Mouse (Mus musculus): ENCODE data around the gene Zfp874a.
"Not testable (repeated sequence)": the region's sequence is repeated elsewhere in the genome, so short reads cannot be mapped to it uniquely, and the experiment has no call there.

The Zfp874a gene

DNA sequence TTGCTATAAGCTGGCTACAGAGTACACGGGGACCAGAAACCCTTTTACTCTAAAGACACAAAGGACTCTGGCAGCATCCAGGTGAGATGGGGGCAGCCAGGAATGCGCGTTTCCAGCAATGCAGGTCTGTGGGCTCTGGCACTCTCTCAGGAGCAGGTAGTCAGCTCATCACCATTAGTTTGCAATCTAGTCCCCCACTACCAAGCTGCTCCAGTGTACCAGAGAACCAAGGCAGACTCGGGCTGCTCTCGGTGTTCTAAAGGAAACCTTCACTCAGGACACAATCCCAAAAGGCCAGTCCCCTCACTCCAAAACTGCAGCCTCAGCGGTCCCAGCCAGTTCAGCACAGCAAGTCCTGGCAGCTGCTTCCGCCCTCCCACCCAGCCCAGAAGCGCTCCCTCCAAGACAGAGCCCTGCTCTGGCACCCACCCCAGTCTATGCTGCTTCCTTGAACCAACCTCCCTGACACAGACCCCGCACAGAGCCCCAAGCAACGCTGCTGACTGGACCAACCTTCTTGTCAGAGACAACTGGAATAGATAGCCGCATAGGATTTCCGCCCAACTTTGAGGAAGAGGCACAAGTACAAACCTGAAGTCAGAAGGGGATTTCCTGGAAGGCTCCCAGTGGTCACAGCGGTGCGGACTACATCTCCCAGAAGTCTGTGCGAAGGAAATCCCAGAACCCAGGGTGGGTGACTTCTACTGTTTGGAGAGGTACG, 52.1 kb downstream of the Zfp874a start, which contains the start of gene Zfp429:
TSS of gene Zfp429 (minus strand) at position 637 of the 721 bp plus-strand sequence.
- DNase-seq (ENCODE audit: extremely low read depth, low read depth, low spot score) = not testable (repeated sequence)

DNA sequence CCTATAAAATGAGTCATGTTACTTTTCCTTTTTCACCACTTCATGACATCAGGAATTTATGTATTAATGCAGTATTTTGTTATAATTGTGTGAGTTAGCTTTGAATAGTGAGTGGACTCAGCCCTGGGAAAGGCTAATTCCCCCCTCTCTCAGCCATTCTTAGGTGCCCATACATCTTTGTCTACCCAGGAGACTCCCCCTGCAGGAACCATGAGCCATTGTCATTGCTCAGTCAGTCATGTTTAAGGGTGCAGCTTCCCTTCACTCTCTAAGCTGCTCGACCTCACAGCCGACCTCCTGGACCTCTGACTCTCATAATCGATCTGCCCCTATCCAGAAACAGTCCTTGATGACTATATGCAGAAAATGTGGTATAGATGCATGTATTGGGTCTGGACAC, 75.2 kb downstream of the Zfp874a start:
- DNase-seq (ENCODE audit: extremely low read depth, low read depth, low spot score) = not testable (repeated sequence)

DNA sequence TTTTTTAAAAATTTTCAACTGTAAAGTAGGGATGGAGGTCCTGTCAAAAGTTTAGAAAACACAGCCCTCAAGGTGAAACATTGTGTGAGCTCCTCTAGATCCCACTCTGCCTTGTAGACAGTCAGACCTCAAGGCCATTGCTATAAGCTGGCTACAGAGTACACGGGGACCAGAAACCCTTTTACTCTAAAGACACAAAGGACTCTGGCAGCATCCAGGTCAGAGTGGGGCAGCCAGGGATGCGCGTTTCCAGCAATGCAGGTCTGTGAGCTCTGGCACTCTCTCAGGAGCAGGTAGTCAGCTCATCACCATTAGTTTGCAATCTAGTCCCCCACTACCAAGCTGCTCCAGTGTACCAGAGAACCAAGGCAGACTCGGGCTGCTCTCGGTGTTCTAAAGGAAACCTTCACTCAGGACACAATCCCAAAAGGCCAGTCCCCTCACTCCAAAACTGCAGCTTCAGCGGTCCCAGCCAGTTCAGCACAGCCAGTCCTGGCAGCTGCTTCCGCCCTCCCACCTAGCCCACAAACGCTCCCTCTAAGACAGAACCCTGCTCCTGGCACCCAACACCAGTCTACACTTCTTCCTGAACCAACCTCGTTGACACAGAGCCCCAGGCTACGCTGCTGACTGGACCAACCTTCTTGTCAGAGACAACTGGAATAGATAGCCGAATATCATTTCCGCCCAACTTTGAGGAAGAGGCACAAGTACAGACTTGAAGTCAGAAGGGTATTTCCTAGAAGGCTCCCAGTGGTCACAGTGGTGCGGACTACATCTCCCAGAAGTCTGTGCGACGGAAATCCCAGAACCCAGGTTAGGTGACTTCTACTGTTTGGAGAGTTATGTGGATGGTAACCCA, 76.1 kb downstream of the Zfp874a start, which contains the start of the genes Gm28041 and Zfp456:
TSS of gene Gm28041 (minus strand) at position 684 of the 862 bp plus-strand sequence.
TSS of gene Zfp456 (minus strand) at position 761 of the 862 bp plus-strand sequence.
- not testable (repeated sequence) for DNase-seq (ENCODE audit: extremely low read depth, low read depth, low spot score)
